Mouse (Mus musculus) CH12.LX (cell line): ENCODE data around the gene Pkmyt1. TPM values are rescaled to one million over a fixed set of nuclear protein-coding genes. Genes with fewer than 3 reads are reported as not detected.

Experiments
- DNase-seq: peaks from one replicate; pipeline ENCODE4 v3.0.0-alpha.2; 2013; ENCODE audit errors: extremely low read depth
- H3K27ac ChIP-seq: 2 replicates; pipeline ENCODE4 v1.5.1; 2012; ENCODE audit warnings: low read depth, mild to moderate bottlenecking, control low read depth, moderate library complexity; ENCODE audit not compliant: insufficient read depth
- H3K27me3 ChIP-seq: replicated peaks from 2 replicates; pipeline ENCODE3; 2012; ENCODE audit warnings: inconsistent platforms
- H3K36me3 ChIP-seq, 2 experiments: replicated peaks in 1 of 2; 2 replicates each; pipeline versions ENCODE3 to v1.6.1; 2012; ENCODE audit warnings: inconsistent platforms in 1 of 2, low read length in 1 of 2, mild to moderate bottlenecking in 1 of 2, mixed read lengths in 1 of 2, moderate library complexity in 1 of 2; ENCODE audit not compliant: control insufficient read depth in 1 of 2, insufficient read depth in 1 of 2
- H3K4me1 ChIP-seq, 2 experiments: 2 replicates each; pipeline ENCODE4 v1.6.1; 2012; ENCODE audit warnings: inconsistent platforms in 1 of 2, moderate library complexity in 1 of 2; ENCODE audit not compliant: insufficient read depth in 2 of 2, control insufficient read depth in 1 of 2
- H3K4me2 ChIP-seq: 2 replicates; pipeline ENCODE4 v1.6.1; 2012; ENCODE audit warnings: low read depth, mild to moderate bottlenecking, control low read depth; ENCODE audit not compliant: poor library complexity, insufficient read depth, severe bottlenecking
- H3K4me3 ChIP-seq, 3 experiments: fragments of 150-350 bp in 1 of 3; sonication (generic) in 1 of 3; replicated peaks in 1 of 3; 2 replicates each; pipeline versions ENCODE3 to v1.5.1; 2011 to 2012; ENCODE audit warnings: low read depth in 2 of 3, low read length in 2 of 3, mild to moderate bottlenecking in 2 of 3, moderate library complexity in 2 of 3, control low read depth in 1 of 3, improper control_type of control experiment in 1 of 3, inconsistent platforms in 1 of 3, mixed read lengths in 1 of 3; ENCODE audit not compliant: poor library complexity in 1 of 3
- H3K79me2 ChIP-seq: replicated peaks from 2 replicates; pipeline ENCODE4 v1.6.1; 2012; ENCODE audit warnings: mild to moderate bottlenecking, moderate library complexity; ENCODE audit not compliant: control insufficient read depth, poor library complexity, insufficient read depth, severe bottlenecking; ENCODE audit errors: extremely low read depth
- H3K9ac ChIP-seq: 2 replicates; pipeline ENCODE4 v1.6.1; 2012; ENCODE audit warnings: low read depth, mild to moderate bottlenecking, control low read depth, moderate library complexity; ENCODE audit not compliant: insufficient read depth
- H3K9me3 ChIP-seq: replicated peaks from 2 replicates; pipeline ENCODE3; 2012; ENCODE audit warnings: low read length, inconsistent platforms, mixed read lengths
- BHLHE40 ChIP-seq: IDR thresholded peaks from 2 replicates; pipeline ENCODE4 v1.6.1; 2011; ENCODE audit warnings: mild to moderate bottlenecking, low read depth, low read length, improper control_type of control experiment
- CHD1 ChIP-seq: IDR thresholded peaks from 2 replicates; pipeline ENCODE4 v1.6.1; 2012; ENCODE audit warnings: low read depth, low read length, improper control_type of control experiment, inconsistent platforms
- CHD2 ChIP-seq: IDR thresholded peaks from 2 replicates; pipeline ENCODE4 v1.6.1; 2011; ENCODE audit warnings: low read length, improper control_type of control experiment
- E2F4 ChIP-seq: IDR thresholded peaks from 2 replicates; pipeline ENCODE4 v1.6.1; 2011; ENCODE audit warnings: low read depth, low read length, improper control_type of control experiment; ENCODE audit not compliant: insufficient replicate concordance
- ETS1 ChIP-seq: conservative IDR thresholded peaks from 2 replicates; pipeline ENCODE4 v1.6.1; 2012; ENCODE audit warnings: low read depth, mild to moderate bottlenecking, inconsistent platforms, low read length, improper control_type of control experiment, moderate library complexity
- GABPA ChIP-seq: IDR thresholded peaks from 2 replicates; pipeline ENCODE4 v1.6.1; 2012; ENCODE audit warnings: low read depth, low read length, improper control_type of control experiment, inconsistent platforms; ENCODE audit not compliant: insufficient replicate concordance
- HCFC1 ChIP-seq: IDR thresholded peaks from 2 replicates; pipeline ENCODE4 v1.6.1; 2012; ENCODE audit warnings: low read depth, mild to moderate bottlenecking, inconsistent platforms, low read length, improper control_type of control experiment
- KAT2A ChIP-seq: IDR thresholded peaks from 2 replicates; pipeline ENCODE4 v1.6.1; 2012; ENCODE audit warnings: low read length, improper control_type of control experiment, inconsistent platforms; ENCODE audit not compliant: insufficient replicate concordance
- MAZ ChIP-seq: IDR thresholded peaks from 2 replicates; pipeline ENCODE4 v1.6.1; 2012; ENCODE audit warnings: low read depth, mild to moderate bottlenecking, inconsistent platforms, low read length, improper control_type of control experiment, moderate library complexity
- MEF2A ChIP-seq: IDR thresholded peaks from 2 replicates; pipeline ENCODE4 v1.6.1; 2014; ENCODE audit warnings: low read depth, mild to moderate bottlenecking, inconsistent platforms, low read length, improper control_type of control experiment, borderline replicate concordance
- MXI1 ChIP-seq: IDR thresholded peaks from 2 replicates; pipeline ENCODE4 v1.6.1; 2011; ENCODE audit warnings: mild to moderate bottlenecking, low read depth, low read length, improper control_type of control experiment
- MYC ChIP-seq: IDR thresholded peaks from 2 replicates; pipeline ENCODE4 v1.6.1; 2011; ENCODE audit warnings: low read depth, mild to moderate bottlenecking, improper control_type of control experiment, low read length
- NRF1 ChIP-seq: IDR thresholded peaks from 2 replicates; pipeline ENCODE4 v1.6.1; 2014; ENCODE audit warnings: low read depth, mild to moderate bottlenecking, inconsistent platforms, low read length, improper control_type of control experiment, moderate library complexity
- PAX5 ChIP-seq: IDR thresholded peaks from 2 replicates; pipeline ENCODE4 v1.6.1; 2012; ENCODE audit warnings: low read length, inconsistent platforms, mixed read lengths
- POLR2A ChIP-seq: IDR thresholded peaks from 2 replicates; pipeline ENCODE4 v1.6.1; 2011; ENCODE audit warnings: low read depth, mild to moderate bottlenecking, improper control_type of control experiment, low read length
- POLR2AphosphoS2 ChIP-seq: IDR thresholded peaks from 2 replicates; pipeline ENCODE4 v1.6.1; 2011; ENCODE audit warnings: low read depth, low read length, improper control_type of control experiment
- RCOR1 ChIP-seq: conservative IDR thresholded peaks from 2 replicates; pipeline ENCODE4 v1.6.1; 2012; ENCODE audit warnings: low read depth, mild to moderate bottlenecking, inconsistent platforms, low read length, improper control_type of control experiment
- TBP ChIP-seq: conservative IDR thresholded peaks from 2 replicates; pipeline ENCODE4 v1.6.1; 2011; ENCODE audit warnings: low read depth, low read length, improper control_type of control experiment
- TCF12 ChIP-seq: IDR thresholded peaks from 2 replicates; pipeline ENCODE4 v1.6.1; 2014; ENCODE audit warnings: low read depth, mild to moderate bottlenecking, inconsistent platforms, low read length, improper control_type of control experiment
- USF2 ChIP-seq: conservative IDR thresholded peaks from 2 replicates; pipeline ENCODE4 v1.6.1; 2011; ENCODE audit warnings: low read depth, low read length, improper control_type of control experiment
- ZC3H11A ChIP-seq: IDR thresholded peaks from 2 replicates; pipeline ENCODE4 v1.6.1; 2012; ENCODE audit warnings: low read depth, mild to moderate bottlenecking, inconsistent platforms, low read length, improper control_type of control experiment
- ZKSCAN1 ChIP-seq: IDR thresholded peaks from 2 replicates; pipeline ENCODE4 v1.6.1; 2012; ENCODE audit warnings: low read depth, inconsistent platforms, low read length, improper control_type of control experiment, borderline replicate concordance
- ZNF384 ChIP-seq: IDR thresholded peaks from 2 replicates; pipeline ENCODE4 v1.6.1; 2012; ENCODE audit warnings: low read depth, low read length, improper control_type of control experiment, inconsistent platforms
- dilution Hi-C: fragments of 300-500 bp; cut with MboI; formaldehyde crosslinking; loops from 2 replicates; pipeline ENCODE4 v1.14.3; 2020; ENCODE audit warnings: low sequenced_read_pairs; ENCODE audit not compliant: extremely low pct_unique_long_range_greater_than_20kb, extremely low pct_ligation_motif_present
- in situ Hi-C: fragments of 300-500 bp; cut with MboI; formaldehyde crosslinking; loops from 3 replicates; pipeline ENCODE4 v1.14.3; 2019; ENCODE audit warnings: low sequenced_read_pairs, low pct_ligation_motif_present, low pct_unique_long_range_greater_than_20kb, mixed read lengths
- polyA plus RNA-seq: library from polyadenylated mRNA; unstranded; fragments of >175 nt; gene quantifications from 2 replicates; pipeline ENCODE4 v1.2.1, GENCODE M21; 2012; ENCODE audit warnings: low read depth; ENCODE audit not compliant: insufficient read length
- total RNA-seq, 2 experiments: library from RNA; depleted of rRNA; stranded (reverse); fragments of 300-350 nt in 1 of 2; fragments of >200 nt in 1 of 2; gene quantifications; 2 replicates each; pipeline ENCODE4 v1.2.3; 2012 to 2014

The Pkmyt1 gene
- total and polyA plus RNA-seq, 3 experiments = 12.6 to 37.0 (median 25.4) TPM

GRCm38 (mm10) chr17:23744076-23744475 lies 17.9 kb downstream of the Pkmyt1 start:
- in situ Hi-C loops (no loop called here), dilution Hi-C loops (no loop called here)
- no peak for TF ChIP-seq MEF2A
- TF ChIP-seq CHD2 = no peak
- TF ChIP-seq PAX5 = no peak
- no peak for TF ChIP-seq MXI1
- no peak for TF ChIP-seq HCFC1
- TF ChIP-seq ZNF384 = no peak
- no peak for TF ChIP-seq TBP
- TF ChIP-seq MYC = no peak
- no peak for TF ChIP-seq USF2
- TF ChIP-seq NRF1 = no peak
- TF ChIP-seq ZKSCAN1 = no peak
- TF ChIP-seq ZC3H11A = no peak
- no peak for TF ChIP-seq MAZ
- TF ChIP-seq ETS1 = no peak
- TF ChIP-seq POLR2A = no peak
- Histone ChIP-seq H3K27me3 (peaks cover 67% of the 10 kb centered on the region), H3K4me3 (no peak overlapping the region), H3K27ac (no peak overlapping the region), H3K4me1 (peaks cover 32 to 57% of the 10 kb centered on the region in 2 experiments), H3K36me3 (no peaks in the 10 kb centered on the region), H3K79me2 (no peaks in the 10 kb centered on the region), H3K9ac (no peak overlapping the region), H3K9me3 (no peaks in the 10 kb centered on the region), H3K4me2 (no peak overlapping the region)
- no peak for DNase-seq

DNA sequence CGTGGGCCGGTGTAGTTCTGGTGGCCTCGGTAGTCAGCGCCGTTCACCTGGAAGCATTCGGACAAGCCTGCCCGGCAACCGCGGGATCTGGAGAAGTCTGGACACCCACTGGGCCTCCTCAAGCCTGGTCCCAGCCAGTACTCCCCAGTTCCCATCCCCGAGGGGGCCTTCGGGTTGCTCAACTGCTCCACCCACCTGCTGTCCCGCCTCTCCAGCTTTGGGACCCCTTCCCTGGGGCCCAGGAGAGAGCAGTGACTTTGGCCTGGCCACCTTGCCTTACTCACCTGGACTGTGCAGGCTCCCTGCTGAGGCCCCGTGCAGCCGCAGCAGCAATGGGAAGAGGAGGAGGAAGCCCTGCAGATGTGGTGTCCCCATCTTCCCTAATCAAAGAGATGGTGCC lies 18.5 kb downstream of the Pkmyt1 start:
- no peaks in the 10 kb centered on the region for H3K79me2 ChIP-seq
- H3K27ac ChIP-seq = no peak overlapping the region
- H3K4me1 ChIP-seq = peaks cover 35 to 60% of the 10 kb centered on the region in 2 experiments
- no peaks in the 10 kb centered on the region for H3K36me3 ChIP-seq
- TF ChIP-seq BHLHE40 (no peak), ZKSCAN1 (no peak), CHD1 (no peak), KAT2A (no peak), ZNF384 (no peak), GABPA (no peak), TCF12 (no peak), POLR2AphosphoS2 (no peak), E2F4 (no peak), CHD2 (no peak), RCOR1 (no peak)
- in situ Hi-C loops (no loop called here), dilution Hi-C loops (no loop called here)
- no peak overlapping the region for H3K4me2 ChIP-seq
- H3K9me3 ChIP-seq = no peaks in the 10 kb centered on the region
- no peak overlapping the region for H3K4me3 ChIP-seq
- H3K27me3 ChIP-seq = peaks cover 61% of the 10 kb centered on the region
- DNase-seq = no peak
- H3K9ac ChIP-seq = no peak overlapping the region
